Mouse (Mus musculus) G1E (cell line): ENCODE data around the gene Olfr156. TPM values are rescaled to one million over a fixed set of nuclear protein-coding genes. Genes with fewer than 3 reads are reported as not detected.
"Not testable (repeated sequence)": the region's sequence is repeated elsewhere in the genome, so short reads cannot be mapped to it uniquely, and the experiment has no call there.

ENCODE experiments used
- ATAC-seq: 2 replicates; pipeline ENCODE4 v1.8.0; 2016; ENCODE audit warnings: mild to moderate bottlenecking; ENCODE audit not compliant: insufficient number of reproducible peaks, poor library complexity, low FRiP score, severe bottlenecking; ENCODE audit errors: extremely low read depth
- DNase-seq: peaks from one replicate; pipeline ENCODE4 v3.0.0; 2012; ENCODE audit warnings: low spot score
- H3K27me3 ChIP-seq: 2 replicates; pipeline ENCODE4 v1.6.1; 2012; ENCODE audit warnings: mild to moderate bottlenecking, low read length, inconsistent platforms; ENCODE audit not compliant: insufficient read depth
- H3K36me3 ChIP-seq: replicated peaks from 2 replicates; pipeline ENCODE3; 2012; ENCODE audit warnings: mild to moderate bottlenecking, inconsistent platforms
- H3K4me1 ChIP-seq: 2 replicates; pipeline ENCODE4 v1.6.1; 2012; ENCODE audit warnings: low read depth, low read length, inconsistent platforms, mixed read lengths; ENCODE audit not compliant: insufficient read depth
- H3K4me3 ChIP-seq: 2 replicates; pipeline ENCODE4 v1.5.1; 2012; ENCODE audit warnings: low read depth, mild to moderate bottlenecking, inconsistent platforms, low read length, moderate library complexity, mixed read lengths
- H3K9me3 ChIP-seq: replicated peaks from 2 replicates; pipeline ENCODE4 v1.6.1; 2012; ENCODE audit warnings: inconsistent platforms
- CTCF ChIP-seq: IDR thresholded peaks from 2 replicates; pipeline ENCODE4 v1.5.1; 2012; ENCODE audit warnings: low read depth, low read length, inconsistent platforms, mixed read lengths
- GATA1 ChIP-seq: IDR thresholded peaks from 2 replicates; pipeline ENCODE4 v1.6.1; 2012; ENCODE audit warnings: borderline replicate concordance, low read length, inconsistent platforms, mixed read lengths
- GATA2 ChIP-seq: IDR thresholded peaks from 2 replicates; pipeline ENCODE4 v1.6.1; 2012; ENCODE audit warnings: low read depth, low read length, inconsistent platforms, borderline replicate concordance
- POLR2AphosphoS5 ChIP-seq: IDR thresholded peaks from 2 replicates; pipeline ENCODE4 v1.6.1; 2012; ENCODE audit warnings: low read depth, low read length, inconsistent platforms; ENCODE audit not compliant: insufficient replicate concordance
- TAL1 ChIP-seq: conservative IDR thresholded peaks from 2 replicates; pipeline ENCODE4 v1.6.1; 2012; ENCODE audit warnings: low read depth, low read length, inconsistent platforms, mixed read lengths
- polyA plus RNA-seq: library from polyadenylated mRNA; stranded (reverse); fragments of >175 nt; gene quantifications from 2 replicates; pipeline ENCODE4 v1.2.3, GENCODE M21; 2012
- total RNA-seq, 2 experiments: library from RNA; stranded (forward) in 1 of 2; stranded (reverse) in 1 of 2; fragments of 200-1000 nt in 1 of 2; fragments of >200 nt in 1 of 2; fragmentation: Nextera tagmentation in 1 of 2; gene quantifications; 2 replicates each; pipeline ENCODE4 v1.2.3; 2014 to 2017

Olfr156 gene
- total and polyA plus RNA-seq, 3 experiments, result 0.05 TPM; not detected in 2

DNA sequence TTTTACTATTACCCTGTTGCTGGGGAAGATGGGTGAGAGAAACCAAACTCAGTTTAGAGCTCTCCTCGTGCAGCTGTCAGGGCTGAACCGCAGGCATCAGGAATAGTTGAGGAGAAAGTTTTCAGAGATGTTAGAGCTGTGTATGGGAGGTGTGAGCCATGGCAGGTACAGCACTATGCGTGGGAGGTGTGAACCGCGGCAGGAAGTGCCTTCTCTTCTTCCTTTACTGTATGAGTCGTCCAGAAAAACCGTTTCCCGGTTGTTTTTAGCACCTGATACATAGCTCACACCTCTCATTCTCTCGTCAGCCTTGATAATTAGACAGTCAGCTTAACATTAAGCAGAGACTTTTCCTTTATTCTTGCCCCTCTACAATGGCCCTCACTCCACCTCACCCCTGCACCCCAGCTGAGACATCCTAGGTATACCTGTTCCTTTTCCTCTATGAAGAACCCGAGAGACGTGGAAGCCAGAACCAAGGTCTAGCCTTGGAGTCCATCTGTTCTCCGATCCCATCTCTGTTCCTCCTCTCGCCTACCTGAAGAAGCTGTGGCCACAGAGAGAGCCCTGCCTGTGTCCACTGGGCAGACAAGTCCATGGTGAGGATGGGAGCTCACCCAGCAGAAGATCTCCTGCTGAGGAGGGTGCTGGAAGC is 672 bp downstream of the Olfr156 start:
- H3K4me1 ChIP-seq, result no peaks in the 10 kb centered on the region
- no peaks in the 10 kb centered on the region for H3K27me3 ChIP-seq
- no peak overlapping the region for H3K4me3 ChIP-seq
- ATAC-seq, result no peak
- H3K9me3 ChIP-seq, result no peaks in the 10 kb centered on the region
- DNase-seq, result no peak
- no peaks in the 10 kb centered on the region for H3K36me3 ChIP-seq
- TF ChIP-seq GATA1 (no peak), POLR2AphosphoS5 (no peak), CTCF (no peak), TAL1 (no peak), GATA2 (no peak)

DNA sequence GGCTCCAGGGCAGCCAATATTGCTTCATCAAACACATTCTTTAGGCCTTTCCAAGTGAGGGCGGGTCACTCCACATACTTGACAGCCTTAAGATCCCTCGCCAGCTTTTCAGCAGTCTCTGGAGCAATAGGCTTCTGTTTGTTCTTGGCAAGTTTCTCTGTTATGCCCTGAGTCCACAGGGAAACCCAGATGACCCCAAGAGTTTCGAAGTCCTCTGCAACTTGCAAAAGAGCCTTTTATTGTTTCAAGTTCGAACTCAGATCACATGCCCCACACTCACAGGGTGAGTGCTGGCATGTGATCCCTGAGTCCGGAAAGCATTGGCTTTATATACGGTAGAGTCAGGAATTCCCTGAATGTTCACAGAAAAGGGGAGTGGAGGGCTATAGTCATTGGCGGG is 24.8 kb downstream of the Olfr156 start:
- Histone ChIP-seq H3K36me3 (no peaks in the 10 kb centered on the region), H3K27me3 (no peaks in the 10 kb centered on the region), H3K4me3 (no peak overlapping the region), H3K9me3 (no peaks in the 10 kb centered on the region), H3K4me1 (no peaks in the 10 kb centered on the region)
- ATAC-seq, result no peak
- DNase-seq, result no peak
- TF ChIP-seq GATA2 (no peak), POLR2AphosphoS5 (no peak), GATA1 (no peak), TAL1 (no peak), CTCF (no peak)

DNA sequence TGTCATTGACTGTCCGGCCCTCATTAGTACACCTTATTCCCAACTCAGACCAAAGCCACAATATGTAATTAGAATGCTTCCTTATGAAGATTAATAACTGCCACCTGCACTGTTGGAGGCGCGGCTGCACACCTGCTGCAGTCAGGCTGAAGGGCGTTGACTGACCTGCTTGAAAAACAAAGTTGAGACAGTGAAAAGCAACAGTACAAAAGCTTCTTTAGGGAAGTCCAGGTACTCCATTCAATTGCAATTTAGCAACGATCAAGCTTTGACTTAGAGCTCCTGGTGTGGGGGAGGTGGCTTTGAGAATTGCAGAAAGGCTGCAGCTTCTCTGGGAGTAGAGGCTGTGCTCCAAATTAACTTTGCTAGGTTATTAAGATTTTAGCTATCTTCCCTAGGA is 27.9 kb downstream of the Olfr156 start:
- not testable (repeated sequence) for H3K27me3 ChIP-seq, ATAC-seq, H3K9me3 ChIP-seq, H3K4me1 ChIP-seq, H3K4me3 ChIP-seq, H3K36me3 ChIP-seq, DNase-seq

DNA sequence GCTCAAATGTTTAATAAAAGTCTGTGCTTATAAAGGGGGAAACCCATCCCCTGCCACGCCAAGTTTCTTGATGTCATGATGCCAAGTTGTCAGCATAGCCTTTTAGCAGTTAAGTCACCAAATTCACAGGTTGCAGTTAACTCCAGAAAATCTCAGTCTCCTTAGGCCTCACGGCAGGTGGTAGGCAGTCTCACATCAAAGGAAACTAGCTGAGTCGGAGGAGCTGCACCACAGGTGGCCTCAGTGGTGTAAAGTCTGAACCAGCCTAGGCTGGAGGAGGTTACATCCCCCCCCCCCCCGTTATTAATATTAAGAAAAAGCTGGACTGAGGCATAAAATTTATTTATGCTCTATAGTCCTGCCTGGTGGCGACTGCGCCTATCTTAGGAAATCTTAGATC is 28.4 kb downstream of the Olfr156 start:
- H3K9me3 ChIP-seq, result no peaks in the 10 kb centered on the region
- no peak for DNase-seq
- TF ChIP-seq GATA2 (no peak), POLR2AphosphoS5 (no peak), GATA1 (no peak), CTCF (no peak), TAL1 (no peak)
- no peaks in the 10 kb centered on the region for H3K36me3 ChIP-seq
- no peaks in the 10 kb centered on the region for H3K4me1 ChIP-seq
- ATAC-seq, result no peak
- no peak overlapping the region for H3K4me3 ChIP-seq
- no peaks in the 10 kb centered on the region for H3K27me3 ChIP-seq

DNA sequence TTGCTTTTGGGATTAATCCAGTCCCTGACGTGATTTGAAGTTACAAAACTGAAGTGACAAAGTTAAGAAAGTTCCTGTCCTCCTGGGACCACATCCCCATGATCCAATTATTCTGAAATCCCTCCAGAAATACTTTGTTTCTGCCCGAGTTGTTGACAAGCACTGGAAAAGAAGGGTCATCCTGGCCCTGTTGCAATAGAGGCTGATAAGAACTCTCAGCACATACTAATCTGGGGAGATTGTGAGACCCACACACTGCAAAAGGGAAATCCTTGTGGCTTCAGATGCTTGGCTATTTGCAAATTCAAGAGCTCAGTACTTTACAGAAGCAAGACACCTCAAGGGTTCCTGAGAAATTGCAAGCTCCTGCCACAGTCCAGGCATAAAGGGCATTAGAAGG is 51.4 kb downstream of the Olfr156 start:
- H3K9me3 ChIP-seq, result no peaks in the 10 kb centered on the region; the same call in 1 of the 2 replicates
- H3K4me3 ChIP-seq, result no peak overlapping the region
- no peaks in the 10 kb centered on the region for H3K4me1 ChIP-seq
- TF ChIP-seq CTCF, result no peak
- TF ChIP-seq GATA2, result no peak
- no peak for TF ChIP-seq POLR2AphosphoS5
- no peak for TF ChIP-seq GATA1
- TF ChIP-seq TAL1, result no peak
- H3K27me3 ChIP-seq, result peaks cover 11% of the 10 kb centered on the region
- no peaks in the 10 kb centered on the region for H3K36me3 ChIP-seq
- ATAC-seq (no peak), DNase-seq (no peak)

DNA sequence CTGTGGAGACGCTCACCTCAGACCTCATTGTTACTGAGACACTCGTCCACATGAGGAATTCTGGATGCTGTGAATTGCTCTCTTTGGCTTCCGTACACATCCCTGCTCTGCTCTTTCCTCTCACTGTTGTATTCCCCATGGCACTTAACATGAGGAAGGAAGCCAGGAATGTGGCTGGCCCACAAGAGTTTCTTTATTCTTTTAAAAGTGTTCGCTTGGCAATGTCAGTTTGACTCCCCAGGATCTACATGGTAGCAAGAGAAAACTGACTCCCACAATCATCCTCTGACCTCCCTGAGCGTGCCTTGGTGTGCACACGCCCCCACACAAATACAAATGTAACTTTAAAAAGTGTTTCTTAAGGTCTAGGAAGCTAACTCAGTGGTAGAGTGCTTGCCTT is 52.1 kb downstream of the Olfr156 start:
- ATAC-seq, result no peak
- peaks cover 11% of the 10 kb centered on the region for H3K27me3 ChIP-seq

DNA sequence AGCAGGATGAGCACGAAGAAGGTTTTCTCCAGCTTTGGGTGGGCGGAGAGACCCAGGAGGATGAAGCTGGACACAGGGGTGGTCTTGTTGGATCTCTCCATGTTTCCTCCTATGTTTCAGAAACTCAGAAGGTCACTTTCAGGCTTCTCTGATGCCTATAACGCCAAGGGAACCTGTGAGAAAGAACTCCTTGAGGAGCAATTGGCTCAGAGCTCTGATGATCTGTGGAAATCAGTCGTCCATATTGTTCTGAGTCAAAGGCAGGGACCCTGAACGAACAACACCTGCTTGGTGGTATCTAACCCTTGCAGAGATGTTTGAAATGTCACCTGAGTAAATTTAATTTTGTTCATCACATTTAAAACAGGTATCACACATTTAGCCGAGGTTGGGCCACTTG is 52.8 kb downstream of the Olfr156 start, which contains the start of gene Olfr159:
Olfr159 (minus strand) TSS at position 101 of the 400 bp plus-strand sequence.
- Histone ChIP-seq H3K36me3 (no peaks in the 10 kb centered on the region), H3K27me3 (peaks cover 11% of the 10 kb centered on the region), H3K9me3 (no peaks in the 10 kb centered on the region; the same call in 1 of the 2 replicates), H3K4me3 (no peak within 1 kb of the TSS), H3K4me1 (no peaks in the 10 kb centered on the region)
- no peak for ATAC-seq
- no peak for DNase-seq
- TF ChIP-seq GATA2 (no peak), TAL1 (no peak), POLR2AphosphoS5 (no peak)

More for the DNA sequence above, 52.1 kb downstream of the Olfr156 start:
- H3K36me3 ChIP-seq, result no peaks in the 10 kb centered on the region
- H3K4me1 ChIP-seq, result no peaks in the 10 kb centered on the region
- no peak overlapping the region for H3K4me3 ChIP-seq
- TF ChIP-seq TAL1, result no peak
- no peak for TF ChIP-seq POLR2AphosphoS5
- TF ChIP-seq CTCF, result no peak
- no peak for TF ChIP-seq GATA2
- no peak for TF ChIP-seq GATA1
- no peaks in the 10 kb centered on the region; the same call in 1 of the 2 replicates for H3K9me3 ChIP-seq
- DNase-seq, result no peak

Other genes starting within 250 kb of the Olfr156 start
- 48.5 and 54.7 TPM in 2 replicates for gene Rgp1, start 245.2 kb downstream of the Olfr156 start, total RNA-seq (2014; fragmentation: Nextera tagmentation)
- gene Rgp1, start 245.2 kb downstream of the Olfr156 start, total RNA-seq (2017), result 18.6 and 23.2 TPM in 2 replicates
- 31.2 and 105 TPM in 2 replicates for gene Rgp1, start 245.2 kb downstream of the Olfr156 start, polyA plus RNA-seq
- 21.4 and 23.8 TPM in 2 replicates for gene Gba2, start 245.0 kb downstream of the Olfr156 start, total RNA-seq (2014; fragmentation: Nextera tagmentation)
- 12.6 and 14.1 TPM in 2 replicates for gene Gba2, start 245.0 kb downstream of the Olfr156 start, total RNA-seq (2017)
- gene Gba2, start 245.0 kb downstream of the Olfr156 start, polyA plus RNA-seq, result 14.5 and 18.3 TPM in 2 replicates
- not detected in 2 replicates for gene Msmp, start 239.4 kb downstream of the Olfr156 start, total RNA-seq (2014; fragmentation: Nextera tagmentation)
- 0.17 TPM in 1 of 2 replicates, not detected in the other for gene Msmp, start 239.4 kb downstream of the Olfr156 start, total RNA-seq (2017)
- not detected in 2 replicates for gene Msmp, start 239.4 kb downstream of the Olfr156 start, polyA plus RNA-seq
- gene Npr2, start 192.0 kb downstream of the Olfr156 start, total RNA-seq (2014; fragmentation: Nextera tagmentation), result 6.3 TPM in 1 of 2 replicates, not detected in the other
- 0.23 and 0.44 TPM in 2 replicates for gene Npr2, start 192.0 kb downstream of the Olfr156 start, total RNA-seq (2017)
- gene Npr2, start 192.0 kb downstream of the Olfr156 start, polyA plus RNA-seq, result 0.04 TPM in 2 replicates
- 0.73 TPM in 1 of 2 replicates, not detected in the other for gene Spag8, start 170.3 kb downstream of the Olfr156 start, total RNA-seq (2014; fragmentation: Nextera tagmentation)
- 0.33 and 0.41 TPM in 2 replicates for gene Spag8, start 170.3 kb downstream of the Olfr156 start, total RNA-seq (2017)
- not detected in 2 replicates for gene Spag8, start 170.3 kb downstream of the Olfr156 start, polyA plus RNA-seq
- 16.2 and 18.7 TPM in 2 replicates for gene Hint2, start 167.4 kb downstream of the Olfr156 start, total RNA-seq (2014; fragmentation: Nextera tagmentation)
- 58.3 and 63.1 TPM in 2 replicates for gene Hint2, start 167.4 kb downstream of the Olfr156 start, total RNA-seq (2017)
- 42.4 and 50.2 TPM in 2 replicates for gene Hint2, start 167.4 kb downstream of the Olfr156 start, polyA plus RNA-seq
- gene Tmem8b, start 154.9 kb downstream of the Olfr156 start, total RNA-seq (2014; fragmentation: Nextera tagmentation), result 2.9 and 6.0 TPM in 2 replicates
- gene Tmem8b, start 154.9 kb downstream of the Olfr156 start, total RNA-seq (2017), result 0.76 and 1.1 TPM in 2 replicates
- gene Tmem8b, start 154.9 kb downstream of the Olfr156 start, polyA plus RNA-seq, result 2.9 and 3.6 TPM in 2 replicates
- 0.34 TPM in 1 of 2 replicates, not detected in the other for gene Fam221b, start 154.8 kb downstream of the Olfr156 start, total RNA-seq (2014; fragmentation: Nextera tagmentation)
- gene Fam221b, start 154.8 kb downstream of the Olfr156 start, total RNA-seq (2017), result 0.49 and 0.58 TPM in 2 replicates
- gene Fam221b, start 154.8 kb downstream of the Olfr156 start, polyA plus RNA-seq, result 0.05 and 0.10 TPM in 2 replicates
- gene Olfr70, start 123.1 kb downstream of the Olfr156 start, total RNA-seq (2014; fragmentation: Nextera tagmentation), result not detected in 2 replicates
- 0.06 TPM in 1 of 2 replicates, not detected in the other for gene Olfr70, start 123.1 kb downstream of the Olfr156 start, total RNA-seq (2017)
- not detected in 2 replicates for gene Olfr70, start 123.1 kb downstream of the Olfr156 start, polyA plus RNA-seq
- gene Olfr71, start 113.6 kb downstream of the Olfr156 start, total RNA-seq (2014; fragmentation: Nextera tagmentation), result not detected in 2 replicates
- gene Olfr71, start 113.6 kb downstream of the Olfr156 start, total RNA-seq (2017), result 0.06 and 0.11 TPM in 2 replicates
- gene Olfr71, start 113.6 kb downstream of the Olfr156 start, polyA plus RNA-seq, result not detected in 2 replicates
- gene Hrct1, start 96.7 kb downstream of the Olfr156 start, total RNA-seq (2014; fragmentation: Nextera tagmentation), result not detected in 2 replicates
- gene Hrct1, start 96.7 kb downstream of the Olfr156 start, total RNA-seq (2017), result 0.16 TPM in 1 of 2 replicates, not detected in the other
- not detected in 2 replicates for gene Hrct1, start 96.7 kb downstream of the Olfr156 start, polyA plus RNA-seq
- not detected in 2 replicates for gene Spaar, start 93.9 kb downstream of the Olfr156 start, total RNA-seq (2014; fragmentation: Nextera tagmentation)
- gene Spaar, start 93.9 kb downstream of the Olfr156 start, total RNA-seq (2017), result 0.11 TPM in 1 of 2 replicates, not detected in the other
- gene Spaar, start 93.9 kb downstream of the Olfr156 start, polyA plus RNA-seq, result not detected in 2 replicates
- not detected in 2 replicates for gene Olfr159, start 52.9 kb downstream of the Olfr156 start, total RNA-seq (2014; fragmentation: Nextera tagmentation)
- not detected in 2 replicates for gene Olfr159, start 52.9 kb downstream of the Olfr156 start, total RNA-seq (2017)
- gene Olfr159, start 52.9 kb downstream of the Olfr156 start, polyA plus RNA-seq, result not detected in 2 replicates
- not detected in 2 replicates for gene Olfr157, start 16.3 kb upstream of the Olfr156 start, total RNA-seq (2014; fragmentation: Nextera tagmentation)
- 0.06 and 0.11 TPM in 2 replicates for gene Olfr157, start 16.3 kb upstream of the Olfr156 start, total RNA-seq (2017)
- gene Olfr157, start 16.3 kb upstream of the Olfr156 start, polyA plus RNA-seq, result not detected in 2 replicates
- not detected in 2 replicates for gene Olfr155, start 27.7 kb upstream of the Olfr156 start, total RNA-seq (2014; fragmentation: Nextera tagmentation)
- 0.16 TPM in 1 of 2 replicates, not detected in the other for gene Olfr155, start 27.7 kb upstream of the Olfr156 start, total RNA-seq (2017)
- gene Olfr155, start 27.7 kb upstream of the Olfr156 start, polyA plus RNA-seq, result not detected in 2 replicates
- gene Reck, start 51.6 kb upstream of the Olfr156 start, total RNA-seq (2014; fragmentation: Nextera tagmentation), result not detected in 2 replicates
- gene Reck, start 51.6 kb upstream of the Olfr156 start, total RNA-seq (2017), result 0.06 and 0.71 TPM in 2 replicates
- gene Reck, start 51.6 kb upstream of the Olfr156 start, polyA plus RNA-seq, result 0.02 TPM in 1 of 2 replicates, not detected in the other
- 48.9 and 58.3 TPM in 2 replicates for gene Glipr2, start 133.5 kb upstream of the Olfr156 start, total RNA-seq (2014; fragmentation: Nextera tagmentation)
- 73.9 and 77.9 TPM in 2 replicates for gene Glipr2, start 133.5 kb upstream of the Olfr156 start, total RNA-seq (2017)
- 47.0 and 50.6 TPM in 2 replicates for gene Glipr2, start 133.5 kb upstream of the Olfr156 start, polyA plus RNA-seq
- gene Ccin, start 159.6 kb upstream of the Olfr156 start, total RNA-seq (2014; fragmentation: Nextera tagmentation), result not detected in 2 replicates
- gene Ccin, start 159.6 kb upstream of the Olfr156 start, total RNA-seq (2017), result not detected in 2 replicates
- gene Ccin, start 159.6 kb upstream of the Olfr156 start, polyA plus RNA-seq, result not detected in 2 replicates
- gene Clta, start 180.6 kb upstream of the Olfr156 start, total RNA-seq (2014; fragmentation: Nextera tagmentation), result 108 and 132 TPM in 2 replicates
- gene Clta, start 180.6 kb upstream of the Olfr156 start, total RNA-seq (2017), result 483 and 581 TPM in 2 replicates
- 437 and 460 TPM in 2 replicates for gene Clta, start 180.6 kb upstream of the Olfr156 start, polyA plus RNA-seq